Mouse (Mus musculus) E14TG2a.4 (cell line): ENCODE measurements at regions not wholly inside any gene's neighbourhood (a gene's known extent, or its start where the extent isn't known, plus 50 kb on each side); places are given as distances from the start of the nearest gene placed in this dataset.

ENCODE experiments used
- CTCF ChIP-seq: conservative IDR thresholded peaks from 2 replicates; pipeline ENCODE4 v1.5.1; 2014; ENCODE audit warnings: low read length
- NANOG ChIP-seq: IDR thresholded peaks from 2 replicates; pipeline ENCODE4 v1.6.1; 2014; ENCODE audit warnings: borderline replicate concordance, low read length, mixed read lengths
- POU5F1 ChIP-seq: IDR thresholded peaks from 2 replicates; pipeline ENCODE4 v1.6.1; 2014; ENCODE audit warnings: low read length, borderline replicate concordance

- TF ChIP-seq CTCF (no peak), NANOG (no peak), POU5F1 (no peak)
Observed at GRCm38 (mm10) chr16:55039777-55040176, 258.0 kb downstream of the Zpld1 start.
